Mouse (Mus musculus) olfactory bulb, adult 2 months (tissue): Measurements from ENCODE around the gene Mpig6b.

Experiments used
- CTCF ChIP-seq: fragments of 200-500 bp; IDR thresholded peaks from 2 replicates; pipeline ENCODE4 v1.5.1; 2012; ENCODE audit warnings: low read depth, mild to moderate bottlenecking, low read length, moderate library complexity; ENCODE audit not compliant: insufficient read depth
- POLR2A ChIP-seq: fragments of 200-500 bp; IDR thresholded peaks from 2 replicates; pipeline ENCODE4 v1.6.1; 2012; ENCODE audit warnings: mild to moderate bottlenecking, low read depth, low read length, moderate library complexity; ENCODE audit not compliant: insufficient read depth

GRCm38 (mm10) chr17:35101161-35101560 is 35.2 kb upstream of the Mpig6b start:
- TF ChIP-seq POLR2A (no peak), CTCF (no peak)
